Mouse (Mus musculus): Measurements from ENCODE around the gene Sh2b3. TPM values are rescaled to one million over a fixed set of nuclear protein-coding genes. Genes with fewer than 3 reads are reported as not detected.

Sh2b3 gene
- polyA plus RNA-seq, 1 experiment from 2014 or later: 24.4 TPM

- Histone ChIP-seq H3K36me3 (ENCODE audit: insufficient read depth, low read length) (no peaks in the 10 kb centered on the region), H3K9ac (replicated peaks; ENCODE audit: low read depth) (peak overlapping the region; percentile 76), H3K4me1 (ENCODE audit: insufficient read depth, low read depth, low read length) (peaks cover 33% of the 10 kb centered on the region), H3K27me3 (replicated peaks; ENCODE audit: insufficient read depth, low read length) (no peaks in the 10 kb centered on the region), H3K27ac (ENCODE audit: low read length) (peak overlapping the region; percentile 93), H3K9me3 (ENCODE audit: low read length) (no peaks in the 10 kb centered on the region), H3K4me2 (replicated peaks; ENCODE audit: low read depth, low read length) (peak overlapping the region; percentile 67), H3K4me3 (ENCODE audit: low read depth, low read length) (peak overlapping the region; percentile 86)
- DNase-seq (ENCODE audit: low spot score): peak; percentile 64
- WGBS: under 1% methylated on average over 39 of the region's 51 CpGs
- no peak; the same call in 1 of the 2 replicates for ATAC-seq
- TF ChIP-seq CTCF (IDR thresholded peaks at IDR 0.05): no peak
- no peak for TF ChIP-seq EP300 (IDR thresholded peaks at IDR 0.05)
Observed at GRCm38 (mm10) chr5:121835949-121836691, 1.3 kb downstream of the Sh2b3 start.

- peak overlapping the region; percentile 93 for H3K27ac ChIP-seq (ENCODE audit: low read length)
- no peak for ATAC-seq
- peak overlapping the region; percentile 67 for H3K4me2 ChIP-seq (replicated peaks; ENCODE audit: low read depth, low read length)
- peaks cover 33% of the 10 kb centered on the region for H3K4me1 ChIP-seq (ENCODE audit: insufficient read depth, low read depth, low read length)
- H3K27me3 ChIP-seq (replicated peaks; ENCODE audit: insufficient read depth, low read length): no peaks in the 10 kb centered on the region
- TF ChIP-seq CTCF (IDR thresholded peaks at IDR 0.05) (no peak), EP300 (IDR thresholded peaks at IDR 0.05) (peak; percentile 58)
- no peaks in the 10 kb centered on the region for H3K36me3 ChIP-seq (ENCODE audit: insufficient read depth, low read length)
- 22% methylated on average over 12 of the region's 12 CpGs for WGBS
- peak; percentile 48 for DNase-seq (ENCODE audit: low spot score)
- H3K9me3 ChIP-seq (ENCODE audit: low read length): no peaks in the 10 kb centered on the region
- H3K4me3 ChIP-seq (ENCODE audit: low read depth, low read length): peak overlapping the region; percentile 86
- H3K9ac ChIP-seq (replicated peaks; ENCODE audit: low read depth): peak overlapping the region; percentile 76
Observed at GRCm38 (mm10) chr5:121834991-121835747, 2.3 kb downstream of the Sh2b3 start.

GRCm38 (mm10) chr5:121834241-121834606 is 3.2 kb downstream of the Sh2b3 start:
- Histone ChIP-seq H3K27ac (ENCODE audit: low read length) (peak overlapping the region; percentile 93), H3K4me1 (ENCODE audit: insufficient read depth, low read depth, low read length) (peaks cover 34% of the 10 kb centered on the region)
- 66% methylated on average over 7 of the region's 7 CpGs for WGBS

GRCm38 (mm10) chr5:121833572-121834240 is 3.7 kb downstream of the Sh2b3 start:
- Histone ChIP-seq H3K9ac (replicated peaks; ENCODE audit: low read depth) (no peak overlapping the region; the same call in 1 of the 2 replicates), H3K9me3 (ENCODE audit: low read length) (no peaks in the 10 kb centered on the region), H3K4me1 (ENCODE audit: insufficient read depth, low read depth, low read length) (peaks cover 39% of the 10 kb centered on the region), H3K27ac (ENCODE audit: low read length) (peak overlapping the region; percentile 93), H3K36me3 (ENCODE audit: insufficient read depth, low read length) (no peaks in the 10 kb centered on the region), H3K4me3 (ENCODE audit: low read depth, low read length) (0 out of 2 replicates have a peak overlapping the region, but pooled peaks have one; percentile 86), H3K27me3 (replicated peaks; ENCODE audit: insufficient read depth, low read length) (no peaks in the 10 kb centered on the region), H3K4me2 (replicated peaks; ENCODE audit: low read depth, low read length) (peak overlapping the region; percentile 67)
- TF ChIP-seq CTCF (IDR thresholded peaks at IDR 0.05) (no peak), EP300 (IDR thresholded peaks at IDR 0.05) (peak; percentile 53; the same call in 1 of the 2 replicates)
- WGBS: 42% methylated on average over 9 of the region's 10 CpGs
- ATAC-seq: peak; percentile 40
- DNase-seq (ENCODE audit: low spot score): peak; percentile 77

More at GRCm38 (mm10) chr5:121834241-121834606, 3.2 kb downstream of the Sh2b3 start:
- no peaks in the 10 kb centered on the region for H3K36me3 ChIP-seq (ENCODE audit: insufficient read depth, low read length)
- no peak for TF ChIP-seq EP300 (IDR thresholded peaks at IDR 0.05)
- H3K9me3 ChIP-seq (ENCODE audit: low read length): no peaks in the 10 kb centered on the region
- H3K9ac ChIP-seq (replicated peaks; ENCODE audit: low read depth): no peak overlapping the region
- H3K27me3 ChIP-seq (replicated peaks; ENCODE audit: insufficient read depth, low read length): no peaks in the 10 kb centered on the region
- ATAC-seq (no peak), DNase-seq (ENCODE audit: low spot score) (no peak)
- peak overlapping the region; percentile 86; the same call in 1 of the 2 replicates for H3K4me3 ChIP-seq (ENCODE audit: low read depth, low read length)
- H3K4me2 ChIP-seq (replicated peaks; ENCODE audit: low read depth, low read length): peak overlapping the region; percentile 67

- Histone ChIP-seq H3K4me2 (replicated peaks; ENCODE audit: low read depth, low read length) (peak overlapping the region; percentile 67), H3K27ac (ENCODE audit: low read length) (peak overlapping the region; percentile 71), H3K4me3 (ENCODE audit: low read depth, low read length) (0 out of 2 replicates have a peak overlapping the region, but pooled peaks have one; percentile 86), H3K9me3 (ENCODE audit: low read length) (no peaks in the 10 kb centered on the region), H3K4me1 (ENCODE audit: insufficient read depth, low read depth, low read length) (peaks cover 36% of the 10 kb centered on the region), H3K9ac (replicated peaks; ENCODE audit: low read depth) (no peak overlapping the region), H3K36me3 (ENCODE audit: insufficient read depth, low read length) (peaks cover 5% of the 10 kb centered on the region), H3K27me3 (replicated peaks; ENCODE audit: insufficient read depth, low read length) (no peaks in the 10 kb centered on the region)
- ATAC-seq (no peak), DNase-seq (ENCODE audit: low spot score) (no peak)
- WGBS: 85% methylated on average over 2 of the region's 2 CpGs
- TF ChIP-seq EP300 (IDR thresholded peaks at IDR 0.05): no peak
- no peak for TF ChIP-seq CTCF (IDR thresholded peaks at IDR 0.05)
Observed at GRCm38 (mm10) chr5:121833159-121833558, 4.3 kb downstream of the Sh2b3 start.
